Mouse (Mus musculus) thymus, postnatal 4 days (tissue): ENCODE measurements around the gene Bclaf1.

Experiments
- DNase-seq: peaks from one replicate; pipeline ENCODE4 v3.0.0; 2021

Gene Bclaf1

DNA sequence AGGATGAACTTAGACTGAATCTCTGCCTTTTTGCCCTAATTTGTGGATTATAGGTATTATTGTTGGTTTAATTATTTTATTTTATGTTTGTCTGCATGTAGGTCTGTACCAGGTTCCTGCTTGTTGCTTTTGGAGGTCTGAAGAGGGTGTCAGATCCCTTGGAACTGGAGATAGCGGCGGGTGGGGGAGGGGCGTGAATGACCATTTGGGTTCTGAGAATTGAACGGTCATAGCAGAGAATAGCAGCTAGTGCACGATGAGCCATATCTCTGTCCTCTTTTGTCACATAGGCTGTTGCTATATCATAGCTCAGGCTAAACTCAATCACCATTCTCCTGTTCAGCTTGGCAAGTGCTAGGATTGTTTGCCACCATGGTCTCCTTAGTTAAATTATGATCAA lies 5.2 kb downstream of the Bclaf1 start:
- DNase-seq, result no peak

DNA sequence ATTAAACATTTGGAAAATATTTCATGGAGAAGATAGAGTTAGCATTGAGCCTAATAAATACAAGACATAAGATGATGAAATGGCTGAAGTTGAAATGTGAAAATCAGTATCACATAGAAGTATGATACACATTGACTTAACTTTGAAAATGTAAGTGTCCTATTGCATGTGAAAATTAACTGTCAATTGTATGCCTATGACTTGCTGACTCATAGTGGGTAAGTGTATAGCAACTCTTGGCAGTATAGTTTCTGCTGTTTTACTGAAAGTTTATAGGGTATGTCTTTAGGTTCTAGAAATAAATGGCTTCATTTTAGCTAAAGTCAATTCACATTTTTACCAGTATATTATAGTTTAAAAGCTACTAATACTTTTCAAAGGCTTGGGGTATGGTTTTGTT lies 14.0 kb downstream of the Bclaf1 start:
- DNase-seq, result no peak

DNA sequence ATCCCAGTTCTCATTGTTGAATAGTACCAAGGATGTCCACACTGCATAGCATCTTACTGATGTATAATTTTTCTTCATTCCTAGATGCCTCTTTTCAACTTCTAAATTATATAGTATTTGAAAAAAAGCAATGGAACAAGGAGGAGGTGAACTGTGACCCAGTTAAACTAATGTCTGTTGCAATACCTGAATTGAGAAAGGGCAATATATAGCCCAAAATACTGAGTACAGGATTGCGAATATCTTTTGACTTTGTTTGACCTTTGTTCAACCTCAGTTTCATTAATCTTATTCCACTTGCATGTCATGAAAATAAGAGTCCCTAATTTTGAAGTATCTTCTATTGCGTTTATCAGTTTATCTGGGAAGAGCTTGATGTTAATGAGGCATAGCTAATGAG lies 19.0 kb downstream of the Bclaf1 start:
- no peak for DNase-seq

DNA sequence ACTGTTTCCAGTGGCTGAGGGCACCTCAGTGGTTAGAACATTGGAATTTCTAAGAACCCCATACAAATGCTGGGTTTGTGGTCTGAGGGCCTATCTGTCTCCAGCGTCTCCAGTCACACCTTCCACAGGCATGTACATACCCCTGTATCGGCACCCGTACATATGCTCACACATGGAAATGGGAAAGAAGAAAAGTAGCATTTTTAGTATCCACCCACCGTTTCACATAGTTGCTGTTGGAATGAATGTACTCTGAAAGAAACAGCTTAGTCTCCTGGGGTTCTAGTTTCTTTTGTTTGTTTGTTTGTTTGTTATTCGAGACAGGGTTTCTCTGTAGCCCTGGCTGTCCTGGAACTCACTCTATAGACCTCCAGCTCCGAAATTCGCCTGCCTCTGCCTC lies 25.6 kb downstream of the Bclaf1 start:
- no peak for DNase-seq

DNA sequence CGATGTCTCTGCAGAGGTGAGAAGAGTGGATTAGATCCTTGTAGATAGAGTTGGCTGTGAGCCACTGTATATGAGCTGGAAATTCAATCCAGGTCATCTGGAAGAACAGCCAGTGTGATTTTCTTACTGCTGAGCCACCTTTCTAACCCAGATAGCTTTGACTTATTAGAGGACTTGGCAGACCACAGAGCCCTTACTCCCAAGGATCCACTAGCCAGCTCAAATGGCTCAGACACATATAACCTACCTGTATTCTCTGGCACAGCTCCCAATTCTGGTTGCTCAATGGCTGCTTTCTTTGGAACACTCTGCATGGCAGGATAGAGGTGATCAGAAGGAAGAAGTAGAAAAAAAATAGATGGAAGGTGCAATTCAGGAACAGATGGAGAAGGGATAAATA lies 33.5 kb downstream of the Bclaf1 start:
- DNase-seq, result no peak

DNA sequence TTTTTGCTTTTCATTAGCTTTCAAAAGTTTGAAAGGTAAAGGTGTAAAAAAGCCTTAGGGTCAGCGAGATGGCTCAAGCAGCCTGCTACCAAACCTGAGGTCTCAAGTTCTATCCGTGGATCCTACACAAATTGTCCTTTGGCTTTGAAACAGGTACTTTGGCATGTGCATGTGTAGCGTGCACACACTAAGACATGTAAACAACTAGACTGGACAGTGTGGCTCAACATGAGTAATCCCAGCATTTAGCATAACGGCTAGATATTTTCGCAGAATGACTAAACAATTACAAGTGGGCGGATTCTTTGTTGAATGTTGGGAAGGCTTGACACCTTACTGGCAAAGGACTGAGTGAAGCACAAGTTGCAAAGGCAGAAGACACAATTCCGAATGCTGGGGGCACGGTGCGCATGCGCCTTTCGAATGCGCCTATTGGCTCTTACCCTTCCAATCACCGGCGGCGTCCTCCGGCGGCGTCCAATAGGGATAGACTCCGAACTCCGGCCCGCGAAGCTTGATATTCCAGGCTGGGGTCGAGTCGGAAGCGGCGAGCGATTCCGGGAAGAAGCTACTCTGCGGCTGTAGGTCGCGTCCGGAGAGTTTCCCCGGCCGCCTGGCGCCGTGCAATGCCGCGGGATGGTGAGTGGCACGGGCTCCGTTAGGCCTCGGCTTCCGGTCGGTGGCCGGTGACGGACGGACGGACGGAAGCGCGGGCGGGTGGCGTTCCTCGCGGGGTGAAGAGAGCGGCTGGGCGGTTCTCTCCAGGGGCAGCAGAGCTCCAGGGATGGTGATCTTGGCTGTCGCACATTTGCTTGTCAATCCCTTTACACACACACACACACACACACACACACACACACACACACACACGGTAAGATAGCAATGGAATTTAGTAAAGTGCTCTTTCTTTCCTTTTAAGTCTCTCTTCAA lies 35.3 kb downstream of the Bclaf1 start, which contains the start of gene Mtfr2:
Gene Mtfr2 (plus strand): TSS at position 486 of the 930 bp plus-strand sequence.
- peak; percentile 96 for DNase-seq

DNA sequence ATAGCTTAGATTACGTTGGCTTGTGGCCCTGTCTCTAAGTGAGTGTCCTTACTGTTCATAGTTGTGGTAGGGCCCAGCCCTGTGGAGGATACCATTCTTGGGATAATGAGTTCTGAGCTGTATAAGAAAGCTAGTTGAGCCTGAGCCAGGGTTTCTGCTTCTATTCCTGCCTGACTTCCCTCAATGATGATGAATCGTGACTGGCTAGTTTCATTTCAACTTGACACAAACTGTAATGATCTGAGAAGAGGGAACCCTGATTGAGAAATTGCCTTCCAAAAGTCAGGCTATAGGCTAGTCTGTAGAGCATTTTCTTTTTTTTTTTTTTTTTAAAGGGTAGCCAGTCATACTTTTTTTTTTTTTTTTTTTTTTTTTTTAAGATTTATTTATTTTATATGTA lies 36.6 kb downstream of the Bclaf1 start:
- DNase-seq, result no peak

DNA sequence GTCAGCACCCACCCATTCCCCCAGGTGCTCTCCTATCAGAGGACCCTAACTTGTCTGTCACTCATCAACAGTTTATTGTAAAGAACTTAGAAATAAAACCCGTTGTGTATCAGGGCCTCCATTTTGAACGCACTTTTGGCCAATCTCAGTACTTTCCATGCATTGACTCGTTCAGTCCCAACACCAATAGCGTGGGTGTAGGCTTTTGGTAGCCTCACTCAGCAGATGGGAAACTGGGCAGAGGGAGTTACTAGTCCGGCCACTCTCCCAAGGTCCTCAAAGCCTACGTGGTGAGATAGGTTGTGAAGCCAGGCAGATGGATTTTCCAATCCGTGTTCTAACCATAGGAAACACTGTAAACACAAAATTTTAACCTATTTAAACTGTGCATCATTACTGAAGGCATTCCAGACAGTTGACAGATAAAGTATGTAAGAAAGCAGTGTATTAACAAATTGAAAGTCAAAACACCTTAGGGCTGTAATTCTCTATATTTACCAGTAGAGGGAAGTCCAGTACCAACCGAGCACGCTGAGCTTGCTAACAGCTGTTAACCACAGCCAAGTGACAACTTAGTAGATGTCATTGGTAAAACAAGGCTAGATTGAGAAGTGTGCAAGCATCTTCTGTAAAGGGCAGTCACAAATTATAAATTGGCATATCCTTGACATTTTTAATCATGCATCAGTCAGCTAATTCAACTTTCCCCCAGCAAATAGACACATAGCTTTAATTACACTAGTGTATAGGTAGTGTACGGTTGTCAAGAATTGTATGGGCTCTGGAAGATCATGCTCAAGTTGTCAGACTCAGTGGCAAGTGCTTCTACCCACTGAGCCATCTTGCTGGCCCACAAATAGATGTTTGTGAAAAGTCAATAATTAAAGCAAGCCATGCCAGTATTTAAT lies 49.5 kb downstream of the Bclaf1 start:
- peak; percentile 24 for DNase-seq

DNA sequence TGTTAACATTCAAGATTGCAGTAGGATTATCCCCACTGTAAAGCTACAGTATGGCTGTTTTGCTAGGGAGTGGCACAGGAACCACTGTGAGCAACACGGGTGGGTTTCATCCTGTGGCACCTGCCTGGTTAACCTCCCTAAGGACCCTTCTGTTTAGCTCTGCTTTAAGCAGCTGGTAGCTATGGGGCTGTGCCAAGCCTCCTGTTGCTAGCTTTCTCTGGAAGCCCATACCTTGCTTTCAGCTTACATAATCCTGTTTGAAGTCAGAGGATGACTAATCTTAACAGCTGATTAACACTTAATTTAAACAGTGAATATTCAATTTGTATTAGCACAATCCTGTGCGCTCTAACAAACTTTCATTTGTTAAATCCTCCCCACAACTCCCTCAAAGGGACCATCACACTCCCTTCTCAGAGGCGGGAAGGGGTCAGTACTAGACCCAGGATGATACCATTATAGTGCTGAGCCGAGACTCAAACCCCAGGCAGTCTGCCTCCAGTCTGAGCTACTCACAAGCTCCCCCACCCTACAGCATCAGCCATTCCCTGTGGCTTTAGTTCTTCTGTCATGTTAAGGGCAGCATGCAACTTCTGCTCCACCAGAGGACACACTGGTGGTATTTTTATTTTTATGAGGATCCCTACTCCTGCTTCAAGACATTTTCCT lies 50.3 kb downstream of the Bclaf1 start:
- no peak for DNase-seq

DNA sequence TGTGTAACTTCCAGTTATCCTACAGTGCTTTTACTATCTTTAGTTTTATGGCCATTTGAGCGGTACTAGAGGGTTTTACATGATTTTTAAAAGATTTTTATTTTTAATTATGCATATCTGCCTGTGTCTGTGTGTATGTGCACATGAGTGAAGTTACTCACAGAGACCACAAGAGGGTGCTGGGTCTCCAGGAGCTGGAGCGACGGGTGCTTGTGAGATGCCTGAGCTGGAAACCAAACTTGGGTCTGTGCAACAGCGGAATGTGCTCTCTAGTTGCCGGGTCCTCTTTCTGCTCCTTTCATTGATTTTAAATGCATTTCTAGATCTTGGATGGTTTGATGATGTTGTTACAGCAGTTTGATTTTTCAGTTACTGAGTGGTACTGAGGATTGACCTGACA lies 59.8 kb downstream of the Bclaf1 start:
- DNase-seq, result peak; percentile 25

DNA sequence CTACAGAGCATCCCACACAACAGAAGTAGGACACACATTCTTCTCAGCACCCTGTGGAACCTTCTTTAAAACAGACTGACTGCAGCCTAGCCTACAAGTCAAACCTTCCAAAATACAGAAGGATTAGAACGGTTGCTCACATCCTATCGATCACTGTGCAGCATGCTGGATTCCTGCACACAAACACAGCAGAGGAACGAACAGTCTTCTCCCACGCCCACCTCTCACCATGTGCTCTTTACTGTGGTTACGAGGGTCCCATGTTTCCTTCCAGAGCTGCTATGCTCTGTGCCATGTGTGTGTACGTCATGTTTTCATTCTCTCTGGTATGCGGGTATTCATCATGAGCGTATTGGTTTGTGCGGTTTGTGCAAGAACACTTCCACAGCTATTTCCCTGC lies 65.4 kb downstream of the Bclaf1 start:
- DNase-seq, result no peak

DNA sequence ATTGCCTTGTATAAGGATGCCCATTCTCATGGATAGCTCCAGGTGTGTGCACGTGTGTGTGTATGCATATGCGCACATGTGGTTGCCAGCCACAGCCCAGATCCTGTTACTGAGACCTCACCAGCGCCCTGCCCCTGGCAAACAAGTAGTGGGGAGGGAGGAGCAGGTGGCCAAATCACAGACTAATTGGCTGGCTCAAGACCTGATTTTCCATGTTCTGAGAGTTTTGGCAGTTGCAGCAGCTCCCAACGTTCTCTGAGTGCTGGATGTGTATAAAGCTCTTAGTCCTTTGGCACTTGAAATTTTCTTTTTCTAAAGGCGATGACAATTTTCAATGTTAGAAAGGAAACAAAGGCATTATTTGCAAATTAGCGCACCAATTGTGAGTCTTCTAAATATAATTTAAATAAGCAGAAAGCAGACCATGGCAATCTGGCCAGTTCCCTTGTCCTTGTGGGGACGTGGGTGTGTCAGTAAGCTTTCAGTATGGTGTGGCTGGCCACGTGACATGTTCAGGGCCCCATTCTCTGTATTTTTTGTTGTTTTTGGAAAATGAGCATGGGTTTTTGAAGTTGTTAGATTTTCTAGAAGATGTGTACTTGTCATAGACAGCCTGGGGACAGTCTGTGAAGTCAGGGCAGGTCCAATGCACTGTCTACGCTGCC lies 66.9 kb downstream of the Bclaf1 start:
- no peak for DNase-seq

DNA sequence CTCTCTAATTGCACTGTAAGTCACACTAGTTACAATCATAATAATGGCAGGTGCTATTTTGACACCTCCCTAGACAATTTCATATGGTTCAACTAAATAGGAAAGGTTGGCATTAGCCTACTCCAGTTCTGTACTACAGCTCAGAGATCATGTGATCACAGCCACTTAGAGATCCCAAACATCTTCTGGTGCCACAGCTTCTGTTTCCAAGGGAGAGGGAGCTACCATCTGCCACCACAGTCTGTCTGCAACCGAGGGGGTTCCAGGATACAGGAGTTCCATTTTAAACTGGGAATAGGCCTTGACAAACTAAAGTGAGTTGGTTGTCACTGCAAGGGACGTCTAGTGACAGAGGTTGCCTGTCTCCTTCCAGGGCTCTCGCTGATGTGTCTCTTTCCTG lies 68.5 kb downstream of the Bclaf1 start:
- no peak for DNase-seq

DNA sequence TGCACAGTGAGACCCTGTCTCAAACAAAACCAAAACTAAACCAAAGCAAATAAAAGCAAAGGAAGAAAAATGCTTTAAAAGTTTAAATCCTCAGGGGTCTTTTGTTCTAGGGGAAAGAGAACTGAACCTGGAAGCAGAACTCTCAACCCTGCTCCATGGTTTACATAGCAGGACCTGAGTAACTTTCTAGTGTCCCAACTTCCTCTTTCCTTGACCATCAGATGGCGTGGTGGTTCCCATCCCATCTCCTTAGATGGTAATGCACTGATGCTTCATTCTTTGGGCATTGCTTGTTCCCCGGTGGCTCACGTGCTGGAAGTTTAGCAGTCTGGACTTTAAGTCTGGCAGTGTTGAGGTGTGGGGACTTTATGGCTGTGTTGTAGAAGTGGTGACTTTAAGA lies 69.1 kb downstream of the Bclaf1 start:
- no peak for DNase-seq

DNA sequence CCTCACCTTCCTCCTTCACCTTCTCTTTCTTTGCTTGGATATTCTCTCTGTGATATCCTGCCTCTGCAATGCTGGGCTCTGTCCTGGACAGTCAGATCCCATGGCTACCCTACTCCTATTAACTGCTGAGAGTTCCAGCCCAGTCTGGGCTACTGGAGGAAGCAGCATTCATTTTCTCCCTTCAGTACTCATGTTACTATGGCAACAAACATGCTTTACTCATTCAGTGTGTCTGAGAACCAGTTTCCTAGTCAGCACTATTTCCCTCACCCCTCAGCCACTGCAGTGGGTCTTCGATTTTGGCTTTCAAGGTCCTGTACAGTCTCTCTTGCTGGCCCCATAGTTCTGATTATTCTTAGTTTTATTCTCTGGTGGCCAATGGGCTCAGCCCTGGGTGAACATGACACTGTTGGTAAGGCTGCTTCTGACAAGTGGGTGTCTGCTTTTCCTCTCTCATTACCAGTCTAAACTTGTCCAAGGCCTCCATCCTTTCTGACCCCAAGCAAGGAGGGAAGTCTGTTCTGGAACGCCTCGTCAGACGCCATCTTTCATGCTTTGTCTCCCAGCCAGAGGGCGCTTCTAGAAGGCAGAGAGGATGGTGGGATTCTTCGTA lies 70.6 kb downstream of the Bclaf1 start:
- DNase-seq, result no peak

DNA sequence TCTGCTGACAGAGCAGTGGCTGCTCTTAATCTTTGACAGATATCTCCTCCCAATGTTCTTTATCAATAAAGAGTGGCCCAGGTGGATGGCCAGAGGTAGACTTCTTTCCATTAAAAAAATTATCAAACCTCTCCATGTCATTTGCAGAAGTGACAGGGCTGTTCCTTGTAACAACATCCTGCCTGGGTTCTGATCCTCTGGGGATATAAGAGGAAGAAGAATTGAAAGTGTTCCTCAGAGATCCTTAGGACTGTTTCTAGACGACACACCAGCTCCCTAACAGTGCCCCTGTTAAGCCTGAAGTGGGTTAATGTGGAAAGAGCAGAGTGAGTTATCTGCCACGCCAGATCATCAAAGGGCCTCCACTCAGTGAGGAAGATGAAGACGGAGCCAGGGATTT lies 78.3 kb downstream of the Bclaf1 start:
- no peak for DNase-seq
